Mouse (Mus musculus): Measurements from ENCODE around the gene Tff1.

DNA sequence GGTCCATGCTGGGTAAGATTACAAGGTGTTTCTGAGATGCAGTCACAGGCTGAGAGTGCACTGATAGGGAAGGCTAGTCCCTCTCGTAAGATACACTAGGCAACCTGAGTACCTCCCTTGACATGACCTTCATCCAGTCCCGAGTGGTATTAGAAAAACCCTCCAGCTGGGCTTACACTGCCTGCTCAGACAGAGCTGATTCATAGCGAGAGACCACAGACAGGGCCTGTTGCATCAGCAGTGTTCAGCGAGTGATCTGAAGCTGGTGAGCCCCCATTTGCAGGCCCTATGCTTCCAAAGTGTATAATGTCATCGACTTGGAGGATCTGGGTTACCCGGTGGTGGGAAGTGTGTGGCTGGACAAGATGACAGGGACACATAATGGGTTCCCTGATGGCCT, at the start of gene Tff1:
- TF ChIP-seq POLR2A (IDR thresholded peaks at IDR 0.05; ENCODE audit: extremely low read depth, insufficient read depth, low read length): no peak
- TF ChIP-seq CTCF (IDR thresholded peaks at IDR 0.05; ENCODE audit: extremely low read depth, insufficient read depth, low read length): no peak
